Mouse (Mus musculus) brown adipose tissue, adult 24 weeks (tissue): ENCODE results near the gene Hist1h3b. TPM values are rescaled to one million over a fixed set of nuclear protein-coding genes. Genes with fewer than 3 reads are reported as not detected.

Experiments
- H3K27ac ChIP-seq: fragments of 200-500 bp; replicated peaks from 2 replicates; pipeline ENCODE4 v1.5.1; 2012; ENCODE audit warnings: low read depth, mild to moderate bottlenecking, low read length
- H3K4me1 ChIP-seq: fragments of 200-500 bp; 2 replicates; pipeline ENCODE4 v1.6.1; 2012; ENCODE audit warnings: low read length, mixed read lengths; ENCODE audit not compliant: control insufficient read depth, insufficient read depth, insufficient read length
- H3K4me3 ChIP-seq: fragments of 200-500 bp; 2 replicates; pipeline ENCODE4 v1.5.1; 2012; ENCODE audit warnings: low read depth, mild to moderate bottlenecking, low read length, moderate library complexity; ENCODE audit not compliant: insufficient read depth
- polyA plus RNA-seq: library from polyadenylated mRNA; stranded (reverse); fragments of >200 nt; gene quantifications from 2 replicates; pipeline ENCODE4 v1.2.4, GENCODE M21; 2012; ENCODE audit not compliant: missing spikeins, insufficient read depth, insufficient read length

Hist1h3b gene
- polyA plus RNA-seq, 1 experiment: not detected

GRCm38 (mm10) chr13:23728472-23729191, 23.4 kb upstream of the Hist1h3b start:
- Histone ChIP-seq H3K27ac (peak overlapping the region; percentile 61), H3K4me1 (peaks cover 4% of the 10 kb centered on the region; the same call in 1 of the 2 replicates)

DNA sequence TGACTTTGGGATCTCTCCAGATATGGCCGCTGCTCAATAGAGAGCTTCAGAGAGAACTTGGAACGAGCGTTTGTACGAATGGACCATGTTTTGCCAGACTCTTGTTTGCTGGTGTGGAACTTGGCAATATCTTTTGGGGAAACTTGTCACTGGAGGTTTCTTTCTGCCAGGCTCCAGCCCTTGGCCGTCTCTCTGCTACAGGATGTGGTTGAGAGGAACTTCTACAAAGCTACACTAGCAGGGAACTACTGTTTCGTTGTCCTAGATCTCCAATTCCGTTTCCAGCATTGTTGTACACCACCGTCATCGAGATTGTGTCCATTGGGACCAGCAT, 22.9 kb upstream of the Hist1h3b start:
- Histone ChIP-seq H3K4me3 (no peak overlapping the region), H3K4me1 (peaks cover 4% of the 10 kb centered on the region; the same call in 1 of the 2 replicates), H3K27ac (peak overlapping the region; percentile 61)

More at GRCm38 (mm10) chr13:23728472-23729191, 23.4 kb upstream of the Hist1h3b start:
- no peak overlapping the region for H3K4me3 ChIP-seq

GRCm38 (mm10) chr13:23729706-23730105, 22.4 kb upstream of the Hist1h3b start:
- Histone ChIP-seq H3K4me1 (peaks cover 4% of the 10 kb centered on the region; the same call in 1 of the 2 replicates), H3K27ac (peak overlapping the region; percentile 61), H3K4me3 (no peak overlapping the region)

GRCm38 (mm10) chr13:23730479-23730878, 21.6 kb upstream of the Hist1h3b start:
- H3K4me3 ChIP-seq: no peak overlapping the region
- H3K4me1 ChIP-seq: peaks cover 4% of the 10 kb centered on the region; the same call in 1 of the 2 replicates
- 0 out of 2 replicates have a peak overlapping the region, but pooled peaks have one; percentile 18 for H3K27ac ChIP-seq

GRCm38 (mm10) chr13:23732156-23732804, 19.8 kb upstream of the Hist1h3b start:
- no peak overlapping the region for H3K27ac ChIP-seq
- peaks cover 4% of the 10 kb centered on the region; the same call in 1 of the 2 replicates for H3K4me1 ChIP-seq
- H3K4me3 ChIP-seq: no peak overlapping the region

DNA sequence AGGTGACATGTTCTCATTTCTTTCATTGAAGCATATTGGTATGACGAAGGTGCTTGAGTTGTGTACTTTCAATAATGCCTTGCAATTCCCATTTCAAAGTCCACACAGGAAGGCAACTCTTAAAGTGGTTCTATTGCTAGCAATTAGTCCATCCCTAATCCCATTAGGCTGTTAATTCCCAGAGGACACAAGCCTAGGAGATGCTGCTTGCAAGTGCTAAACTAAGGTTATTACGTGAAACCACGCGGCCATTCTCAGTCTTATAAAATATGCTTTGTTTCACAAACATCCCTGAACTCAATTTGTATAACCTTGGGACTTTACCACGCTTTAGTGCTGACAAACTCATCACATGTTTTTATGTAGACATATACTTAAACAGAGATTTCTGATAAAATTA, 15.0 kb upstream of the Hist1h3b start:
- Histone ChIP-seq H3K4me1 (no peaks in the 10 kb centered on the region), H3K4me3 (no peak overlapping the region), H3K27ac (no peak overlapping the region)

- Histone ChIP-seq H3K4me1 (no peaks in the 10 kb centered on the region), H3K27ac (peak overlapping the region; percentile 92), H3K4me3 (peak overlapping the region; percentile 81)
Observed at GRCm38 (mm10) chr13:23738041-23738440, 14.0 kb upstream of the Hist1h3b start.

DNA sequence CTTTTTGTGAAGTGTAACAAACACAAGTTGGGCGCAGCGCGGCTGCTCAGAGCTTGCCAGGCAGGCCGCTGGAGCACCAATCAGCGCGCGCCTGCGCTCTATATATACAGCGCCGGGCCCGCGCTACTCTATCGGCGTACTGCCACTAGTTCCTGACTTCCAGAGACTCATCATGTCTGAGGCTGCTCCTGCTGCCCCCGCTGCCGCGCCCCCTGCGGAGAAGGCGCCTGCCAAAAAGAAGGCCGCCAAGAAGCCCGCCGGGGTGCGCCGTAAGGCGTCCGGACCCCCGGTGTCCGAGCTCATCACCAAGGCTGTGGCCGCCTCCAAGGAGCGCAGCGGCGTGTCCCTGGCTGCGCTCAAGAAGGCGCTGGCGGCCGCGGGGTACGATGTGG, 13.4 kb upstream of the Hist1h3b start, which contains the start of gene Hist1h1c:
Hist1h1c (plus strand) TSS at position 132 of the 392 bp plus-strand sequence.
- Histone ChIP-seq H3K4me1 (no peaks in the 10 kb centered on the region), H3K4me3 (peak within 1 kb of the TSS; percentile 81), H3K27ac (peak within 1 kb of the TSS; percentile 92)

GRCm38 (mm10) chr13:23739069-23739921, 12.8 kb upstream of the Hist1h3b start:
- H3K4me3 ChIP-seq: peak overlapping the region; percentile 81
- H3K4me1 ChIP-seq: no peaks in the 10 kb centered on the region
- peak overlapping the region; percentile 97 for H3K27ac ChIP-seq

GRCm38 (mm10) chr13:23739922-23740252, 12.2 kb upstream of the Hist1h3b start:
- no peaks in the 10 kb centered on the region for H3K4me1 ChIP-seq
- peak overlapping the region; percentile 97 for H3K27ac ChIP-seq
- peak overlapping the region; percentile 81 for H3K4me3 ChIP-seq

GRCm38 (mm10) chr13:23740256-23740840, 11.7 kb upstream of the Hist1h3b start:
- peak overlapping the region; percentile 97 for H3K27ac ChIP-seq
- peak overlapping the region; percentile 81 for H3K4me3 ChIP-seq
- H3K4me1 ChIP-seq: no peaks in the 10 kb centered on the region

DNA sequence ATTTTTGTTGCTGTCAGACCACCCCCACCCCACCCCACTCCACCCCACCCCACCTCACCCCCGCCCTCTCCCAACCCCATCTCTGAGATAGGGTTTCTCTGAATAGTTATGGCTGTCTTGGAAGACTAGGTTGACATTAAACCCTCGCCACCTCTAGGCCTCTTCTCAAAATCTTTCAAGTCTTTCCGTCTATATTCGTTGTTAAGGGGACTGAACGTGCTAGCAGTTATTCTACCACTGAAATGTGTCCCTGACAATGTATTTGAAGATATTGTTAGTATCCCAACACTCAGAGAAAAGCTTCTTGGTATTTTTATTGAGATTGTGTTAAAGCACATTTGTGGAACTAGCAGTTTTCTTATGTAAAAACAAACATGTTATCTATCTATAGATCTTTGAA, 11.2 kb upstream of the Hist1h3b start:
- Histone ChIP-seq H3K27ac (no peak overlapping the region), H3K4me1 (no peaks in the 10 kb centered on the region), H3K4me3 (no peak overlapping the region)

DNA sequence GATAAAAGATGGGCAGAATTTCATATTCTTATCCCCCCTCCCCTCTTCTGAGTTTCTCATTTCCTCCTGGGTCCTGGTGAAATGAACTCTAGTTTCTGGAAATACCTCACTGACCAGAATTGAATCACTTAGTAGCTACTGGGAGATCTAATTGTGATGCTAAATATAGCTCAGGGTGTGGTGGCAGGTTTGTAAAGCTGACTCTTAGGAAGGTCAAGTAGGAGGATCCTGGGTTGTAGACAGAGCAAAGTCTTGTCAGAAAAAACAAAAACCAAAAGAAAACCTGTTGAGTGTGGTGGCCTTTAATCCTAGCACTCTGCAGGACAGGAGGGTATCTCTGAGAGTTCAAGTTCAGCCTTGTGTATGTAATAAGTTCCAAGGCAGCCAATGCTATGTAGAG, 10.1 kb upstream of the Hist1h3b start:
- Histone ChIP-seq H3K4me3 (no peak overlapping the region), H3K4me1 (no peaks in the 10 kb centered on the region), H3K27ac (no peak overlapping the region)

DNA sequence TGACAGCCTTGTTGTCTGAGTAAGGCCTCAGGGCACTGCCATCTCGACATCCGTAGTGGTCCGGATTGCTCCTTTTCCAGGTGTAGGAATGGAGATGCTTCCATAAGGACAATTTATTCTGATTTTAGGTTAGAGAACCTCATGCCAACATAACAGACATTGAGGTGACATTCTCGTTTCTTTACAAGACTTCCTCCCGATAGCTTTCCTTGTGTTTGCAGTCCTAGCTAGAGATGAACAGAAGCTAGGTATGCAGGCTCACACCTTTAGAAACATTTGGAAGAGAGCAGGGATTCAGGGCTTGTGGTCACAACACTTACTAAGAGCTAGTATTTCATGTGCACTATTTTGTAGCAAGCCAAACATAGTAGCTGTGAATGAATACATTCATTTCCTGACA, 8.9 kb upstream of the Hist1h3b start:
- Histone ChIP-seq H3K4me1 (no peaks in the 10 kb centered on the region), H3K4me3 (no peak overlapping the region), H3K27ac (no peak overlapping the region)

DNA sequence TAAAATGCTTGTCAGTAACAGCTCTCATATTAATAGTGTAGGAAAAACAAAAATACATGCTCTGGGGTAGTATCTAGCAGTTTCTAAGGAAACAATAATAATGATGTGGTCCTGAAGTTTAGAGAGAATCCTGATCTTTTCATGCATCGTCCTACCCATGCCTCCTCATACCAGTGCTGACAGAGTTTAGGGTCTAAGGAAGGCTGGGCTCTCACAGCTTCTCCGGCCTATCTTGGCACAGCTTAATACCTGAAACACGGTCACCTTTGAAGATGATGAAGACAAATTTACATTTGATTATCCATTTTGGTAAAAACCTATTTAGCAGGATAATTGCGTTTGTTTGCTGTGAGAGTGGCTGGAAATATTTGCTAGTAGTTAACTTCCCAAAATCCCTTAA, 8.1 kb upstream of the Hist1h3b start:
- Histone ChIP-seq H3K27ac (no peak overlapping the region), H3K4me3 (no peak overlapping the region)

More for the DNA sequence above, 8.1 kb upstream of the Hist1h3b start:
- H3K4me1 ChIP-seq: no peaks in the 10 kb centered on the region
